Mouse (Mus musculus): ENCODE results near the gene Hps3.

DNA sequence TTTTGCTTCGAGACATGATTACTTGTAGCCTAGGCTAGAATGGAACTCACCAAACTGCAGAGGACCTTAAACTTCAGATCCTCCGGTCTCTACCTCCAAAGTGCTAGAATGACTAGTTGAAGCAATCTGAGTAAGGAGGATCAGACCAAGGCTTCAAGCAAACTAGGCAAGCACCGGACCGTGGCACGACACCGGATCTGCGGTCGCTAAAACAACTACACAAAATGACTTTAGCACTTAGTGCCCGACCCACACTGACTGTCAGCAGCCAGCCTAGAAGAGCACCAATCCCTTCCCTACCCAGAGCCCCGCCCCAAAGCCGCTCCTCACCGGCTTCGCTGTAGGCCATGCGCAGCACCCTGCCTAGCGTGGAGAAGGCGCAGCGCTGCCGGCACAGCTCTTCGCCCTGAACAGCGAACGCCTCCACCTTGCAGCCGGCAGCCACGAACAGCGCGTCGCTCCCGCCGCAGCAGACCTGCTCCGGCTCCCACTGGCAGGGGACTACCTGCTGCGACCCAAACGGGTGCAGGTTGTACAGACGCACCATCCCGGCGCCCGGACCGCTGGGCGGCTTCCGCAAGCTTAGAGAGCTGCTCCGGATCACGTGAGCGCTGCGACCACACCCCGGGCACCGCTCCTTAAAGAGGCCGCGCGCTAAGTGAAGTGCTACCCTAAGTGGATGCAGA lies at the start of gene Hps3:
- no peak for TF ChIP-seq CTCF (IDR thresholded peaks at IDR 0.05; ENCODE audit: borderline replicate concordance, insufficient read depth, low read depth, low read length)
- peak; percentile 84 for TF ChIP-seq POLR2A (IDR thresholded peaks at IDR 0.05; ENCODE audit: borderline replicate concordance, insufficient read depth, low read length)
